Mouse (Mus musculus) thymus, adult 2 months (tissue): ENCODE data around the gene Myo5a.

ENCODE experiments used
- CTCF ChIP-seq: fragments of 200-500 bp; IDR thresholded peaks from 2 replicates; pipeline ENCODE4 v1.5.1; 2012; ENCODE audit warnings: mild to moderate bottlenecking, control low read depth, low read length, moderate library complexity, borderline replicate concordance; ENCODE audit not compliant: control insufficient read depth, poor library complexity, insufficient read depth; ENCODE audit errors: extremely low read depth
- POLR2A ChIP-seq: fragments of 200-500 bp; IDR thresholded peaks from 2 replicates; pipeline ENCODE4 v1.6.1; 2012; ENCODE audit warnings: mild to moderate bottlenecking, low read length, control low read depth, moderate library complexity; ENCODE audit not compliant: control insufficient read depth, poor library complexity, insufficient read depth; ENCODE audit errors: extremely low read depth

- TF ChIP-seq POLR2A (no peak), CTCF (no peak)
These were observed 59.7 kb downstream of the Myo5a start for GRCm38 (mm10) chr9:75130553-75130952.
